Mouse (Mus musculus) kidney, embryonic 14.5 days (tissue): ENCODE data around the gene Uck1. TPM values are rescaled to one million over a fixed set of nuclear protein-coding genes. Genes with fewer than 3 reads are reported as not detected.

Source experiments
- ATAC-seq: fragments of 200-750 bp; cut with Nextera tagmentation; 2 replicates; pipeline ENCODE4 v1.8.0; 2017; ENCODE audit warnings: moderate number of reproducible peaks, mild to moderate bottlenecking, moderate TSS enrichment, moderate library complexity; ENCODE audit not compliant: low FRiP score, low TSS enrichment
- H3K27ac ChIP-seq: fragments of 300-500 bp; sonication (generic); 2 replicates; pipeline ENCODE4 v1.5.1; 2014; ENCODE audit warnings: low read depth, mild to moderate bottlenecking, low read length, moderate library complexity, mixed read lengths
- H3K27me3 ChIP-seq: fragments of 300-500 bp; sonication (generic); 2 replicates; pipeline ENCODE4 v1.6.1; 2014; ENCODE audit warnings: mild to moderate bottlenecking, low read length; ENCODE audit not compliant: control insufficient read depth, insufficient read depth
- H3K36me3 ChIP-seq: fragments of 300-500 bp; sonication (generic); 2 replicates; pipeline ENCODE4 v1.6.1; 2014; ENCODE audit warnings: low read length, mixed read lengths; ENCODE audit not compliant: control insufficient read depth, insufficient read depth
- H3K4me1 ChIP-seq: fragments of 300-500 bp; sonication (generic); 2 replicates; pipeline ENCODE4 v1.6.1; 2014; ENCODE audit warnings: low read length, mixed read lengths; ENCODE audit not compliant: control insufficient read depth, insufficient read depth
- H3K4me2 ChIP-seq: fragments of 300-500 bp; sonication (generic); replicated peaks from 2 replicates; pipeline ENCODE4 v1.6.1; 2014; ENCODE audit warnings: low read depth, mild to moderate bottlenecking, low read length
- H3K4me3 ChIP-seq: fragments of 300-500 bp; sonication (generic); 2 replicates; pipeline ENCODE4 v1.5.1; 2014; ENCODE audit warnings: mild to moderate bottlenecking, low read length
- H3K9ac ChIP-seq: fragments of 300-500 bp; sonication (generic); 2 replicates; pipeline ENCODE4 v1.6.1; 2014; ENCODE audit warnings: low read depth, mild to moderate bottlenecking, low read length, moderate library complexity
- H3K9me3 ChIP-seq: fragments of 300-500 bp; sonication (generic); 2 replicates; pipeline ENCODE4 v1.6.1; 2016; ENCODE audit warnings: low read length; ENCODE audit not compliant: control insufficient read depth
- WGBS: fragments of 180-500 bp; shearing (Covaris S2); extraction: QIAGEN DNeasy Blood & Tissue Kit; methylation state at CpG from one replicate; pipeline ENCODE4 v1.1.7; 2014; 5-methylcytosine and 5-hydroxymethylcytosine counted together
- polyA plus RNA-seq: library from polyadenylated mRNA; unstranded; fragments of >200 nt; fragmentation: Nextera tagmentation; extraction: Ambion mirVana; gene quantifications from 2 replicates; pipeline ENCODE4 v1.2.1, GENCODE M21; 2014

Uck1 gene
- polyA plus RNA-seq, 1 experiment from 2014 or later = 64.3 TPM

DNA sequence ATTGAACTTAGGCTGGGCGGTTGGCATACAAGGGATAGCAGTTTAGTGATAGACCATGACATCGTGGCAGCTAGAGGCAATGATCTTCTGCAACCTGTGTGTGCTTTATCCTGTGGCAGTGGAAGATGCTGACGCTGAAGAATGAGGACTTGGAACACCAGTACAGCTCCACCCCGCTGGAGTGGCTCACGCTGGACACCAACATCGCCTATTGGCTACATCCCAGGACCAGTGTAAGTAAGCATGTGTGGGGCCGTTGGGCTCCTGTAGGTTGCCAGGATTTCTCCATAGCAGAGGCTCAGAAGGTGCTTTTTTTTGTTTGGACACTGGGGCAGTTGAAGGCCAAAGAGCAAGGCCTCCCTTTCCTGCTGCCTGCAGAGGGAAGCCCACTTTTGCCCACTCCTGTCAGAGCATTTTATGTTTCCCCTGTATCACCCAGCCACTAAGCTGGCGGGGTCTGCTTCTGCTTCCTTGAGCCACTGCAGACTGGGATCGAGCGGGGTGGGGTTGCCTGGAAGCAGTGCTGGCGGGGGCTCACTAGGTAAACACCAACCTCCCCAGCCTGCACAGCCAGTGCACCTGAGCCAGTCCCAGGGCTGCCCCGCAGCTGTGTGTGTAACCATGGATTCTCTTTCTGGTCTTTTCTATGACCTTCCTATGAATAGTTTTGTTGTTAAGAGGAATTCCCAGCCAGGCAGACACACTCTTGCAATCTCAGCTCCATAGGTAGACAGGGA is 8.0 kb downstream of the Uck1 start:
- ATAC-seq = no peak
- H3K36me3 ChIP-seq = peaks cover 65% of the 10 kb centered on the region
- no peak overlapping the region for H3K27ac ChIP-seq
- no peaks in the 10 kb centered on the region for H3K27me3 ChIP-seq
- no peak overlapping the region for H3K9ac ChIP-seq
- H3K4me1 ChIP-seq = no peaks in the 10 kb centered on the region
- H3K4me3 ChIP-seq = no peak overlapping the region
- no peak overlapping the region for H3K4me2 ChIP-seq
- WGBS = 87% methylated on average over 12 of the region's 12 CpGs
- no peaks in the 10 kb centered on the region for H3K9me3 ChIP-seq

DNA sequence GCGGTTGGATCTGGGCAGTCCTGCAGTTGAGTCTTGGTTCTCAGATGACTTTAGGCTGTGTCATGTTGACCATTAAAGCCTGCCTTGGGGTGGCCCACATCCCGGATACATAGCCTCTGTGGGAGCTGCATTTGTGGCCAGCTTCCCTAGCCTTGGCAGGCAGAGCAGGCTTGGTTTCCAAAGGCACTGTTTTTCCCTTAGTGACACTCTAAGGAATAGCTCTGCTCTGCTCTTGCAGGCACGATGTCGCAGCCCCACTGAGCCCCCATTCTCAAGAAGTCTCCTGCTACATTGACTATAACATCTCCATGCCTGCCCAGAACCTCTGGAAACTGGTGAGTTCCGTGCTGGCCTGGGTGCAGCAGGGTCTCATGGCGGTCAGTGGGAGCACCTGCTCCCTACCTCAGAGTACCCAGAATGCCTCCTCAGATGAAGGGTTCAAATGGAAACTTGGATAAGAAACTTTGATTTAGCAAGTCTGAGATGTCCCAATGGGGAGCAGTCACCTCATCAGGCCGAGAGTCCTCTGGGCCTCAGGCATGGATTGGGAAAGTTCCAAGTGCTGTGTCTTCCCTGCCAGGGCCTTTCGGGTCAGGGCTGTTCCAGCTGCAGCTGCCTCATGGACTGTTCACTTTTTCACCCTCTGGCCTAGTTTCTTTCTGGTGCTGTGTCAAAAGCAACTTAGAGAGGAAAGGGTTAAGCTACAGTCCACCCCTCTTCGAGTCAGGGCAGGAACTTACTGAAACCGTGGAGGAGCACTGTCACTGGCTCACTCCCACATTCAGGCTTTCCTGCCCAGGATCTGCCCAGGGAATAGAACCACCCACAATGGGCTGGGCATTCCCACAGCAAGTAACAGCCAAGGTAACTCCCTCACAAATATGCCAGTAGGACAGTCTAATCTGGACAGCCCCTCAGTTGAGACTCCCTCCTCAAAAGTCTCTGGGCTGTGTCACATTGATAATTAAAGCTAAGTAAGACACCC is 11.3 kb downstream of the Uck1 start:
- Histone ChIP-seq H3K27me3 (no peaks in the 10 kb centered on the region), H3K4me3 (no peak overlapping the region), H3K4me1 (no peaks in the 10 kb centered on the region), H3K9me3 (no peaks in the 10 kb centered on the region), H3K27ac (no peak overlapping the region), H3K36me3 (peaks cover 59% of the 10 kb centered on the region), H3K4me2 (no peak overlapping the region), H3K9ac (no peak overlapping the region)
- ATAC-seq = no peak
- WGBS = 75% methylated on average over 10 of the region's 10 CpGs

DNA sequence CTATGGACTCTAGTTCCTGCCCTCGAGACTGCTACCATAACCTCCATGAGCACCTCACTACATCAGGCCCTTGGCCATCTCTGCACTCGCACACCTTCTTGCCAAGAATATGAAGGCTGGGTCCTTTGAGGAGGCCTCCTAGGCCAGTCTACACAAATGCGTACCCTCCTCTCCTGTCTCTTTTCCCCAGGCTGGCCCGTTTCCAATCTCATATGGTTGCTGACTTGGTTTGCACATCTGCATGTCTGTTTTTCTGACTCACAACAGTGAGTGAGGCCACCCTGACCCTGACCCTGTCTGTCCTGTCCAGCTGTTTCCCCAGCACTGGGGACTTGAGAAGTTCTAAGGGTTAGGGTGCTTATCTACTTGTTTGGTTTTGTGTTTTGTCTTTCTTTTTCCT is 13.2 kb downstream of the Uck1 start:
- no peaks in the 10 kb centered on the region for H3K27me3 ChIP-seq
- H3K4me2 ChIP-seq = no peak overlapping the region
- no peaks in the 10 kb centered on the region for H3K9me3 ChIP-seq
- H3K4me3 ChIP-seq = no peak overlapping the region
- H3K4me1 ChIP-seq = no peaks in the 10 kb centered on the region
- H3K9ac ChIP-seq = no peak overlapping the region
- 88% methylated on average over 4 of the region's 4 CpGs for WGBS
- H3K27ac ChIP-seq = no peak overlapping the region
- ATAC-seq = no peak
- H3K36me3 ChIP-seq = peaks cover 41% of the 10 kb centered on the region

DNA sequence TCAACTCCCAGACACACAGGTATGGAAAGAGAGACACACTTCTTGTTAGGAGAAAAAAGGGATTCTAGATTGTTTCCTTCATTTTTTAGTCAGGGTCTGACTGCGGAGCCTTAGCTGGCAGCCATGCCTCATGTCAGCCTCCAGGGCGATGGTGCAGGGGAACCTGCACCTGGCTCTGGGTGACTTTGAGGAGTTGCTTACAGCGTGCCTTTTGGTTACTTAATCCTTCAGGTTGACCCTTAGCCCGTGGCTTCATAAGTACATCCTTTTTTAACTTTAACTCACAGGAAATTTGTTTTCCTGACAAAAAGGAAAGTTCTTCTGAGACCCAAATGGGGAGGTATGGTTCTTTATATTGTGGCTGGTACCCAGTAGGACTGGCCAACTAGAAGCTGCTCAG is 17.0 kb downstream of the Uck1 start:
- ATAC-seq = no peak
- WGBS = 82% methylated on average over 4 of the region's 4 CpGs

DNA sequence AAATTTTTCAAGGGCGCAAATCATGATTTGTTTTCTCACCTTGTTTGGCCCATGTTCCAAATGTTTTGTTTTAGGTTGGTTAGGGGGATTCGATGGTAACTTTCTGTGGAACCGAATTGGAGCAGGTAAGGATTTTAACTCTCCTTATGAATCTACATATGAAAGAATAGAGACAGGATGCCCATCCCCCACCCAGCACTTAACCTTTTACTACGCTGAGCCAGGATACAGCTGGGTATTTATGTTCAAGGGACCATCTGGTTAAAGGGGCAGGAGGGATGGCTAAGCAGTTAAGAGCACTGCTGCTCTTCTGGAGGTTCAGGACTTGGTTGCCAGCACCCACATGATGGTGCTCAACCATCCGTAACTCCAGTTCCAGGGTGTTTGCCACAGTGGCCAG is 19.4 kb downstream of the Uck1 start:
- Histone ChIP-seq H3K27ac (no peak overlapping the region), H3K4me1 (peaks cover 5% of the 10 kb centered on the region; the same call in 1 of the 2 replicates), H3K9me3 (no peaks in the 10 kb centered on the region), H3K4me2 (no peak overlapping the region), H3K36me3 (peaks cover 8% of the 10 kb centered on the region), H3K27me3 (no peaks in the 10 kb centered on the region), H3K4me3 (no peak overlapping the region), H3K9ac (no peak overlapping the region)
- WGBS = 77% methylated on average over 5 of the region's 5 CpGs
- ATAC-seq = no peak

More for the DNA sequence above, 17.0 kb downstream of the Uck1 start:
- Histone ChIP-seq H3K27ac (no peak overlapping the region), H3K36me3 (peaks cover 19% of the 10 kb centered on the region), H3K4me1 (no peaks in the 10 kb centered on the region), H3K27me3 (no peaks in the 10 kb centered on the region), H3K4me2 (no peak overlapping the region), H3K9ac (no peak overlapping the region), H3K9me3 (no peaks in the 10 kb centered on the region), H3K4me3 (no peak overlapping the region)

DNA sequence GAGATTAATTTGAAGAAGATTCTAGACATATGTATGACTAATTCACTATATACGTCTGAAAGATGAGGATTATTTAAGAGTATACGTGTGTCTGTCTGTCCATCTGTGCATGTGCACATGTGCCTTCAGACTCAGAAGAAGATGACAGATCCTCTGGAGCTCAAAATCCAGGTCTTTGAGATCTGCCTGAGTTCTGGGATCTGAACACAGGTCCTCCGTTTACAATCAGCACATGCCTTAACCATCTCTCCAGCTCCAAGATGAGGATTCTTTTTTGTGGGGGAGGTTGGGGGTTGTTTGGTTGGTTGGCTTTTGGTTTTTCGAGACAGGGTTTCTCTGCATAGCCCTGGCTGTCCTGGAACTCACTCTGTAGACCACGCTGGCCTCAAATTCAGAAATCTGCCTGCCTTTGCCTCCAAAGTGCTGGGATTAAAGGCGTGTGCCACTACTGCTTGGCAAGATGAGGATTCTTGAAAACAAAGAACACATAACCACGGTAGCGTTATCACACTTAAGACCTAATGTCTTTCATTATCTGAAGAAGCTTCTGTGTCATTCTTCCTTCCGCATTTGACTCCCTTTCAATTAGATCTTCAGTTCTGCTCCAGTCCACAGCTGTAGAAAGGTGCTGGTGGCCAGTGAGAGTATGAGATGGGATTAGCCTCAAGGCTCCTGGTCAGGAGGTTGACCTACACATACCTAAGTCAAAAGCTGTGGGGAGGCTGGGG is 21.1 kb downstream of the Uck1 start:
- Histone ChIP-seq H3K9ac (no peak overlapping the region), H3K4me2 (no peak overlapping the region), H3K27ac (no peak overlapping the region), H3K36me3 (peaks cover 6% of the 10 kb centered on the region), H3K27me3 (no peaks in the 10 kb centered on the region), H3K4me1 (peaks cover 13% of the 10 kb centered on the region), H3K9me3 (no peaks in the 10 kb centered on the region), H3K4me3 (no peak overlapping the region)
- ATAC-seq = no peak
- WGBS = 91% methylated on average over 9 of the region's 9 CpGs

DNA sequence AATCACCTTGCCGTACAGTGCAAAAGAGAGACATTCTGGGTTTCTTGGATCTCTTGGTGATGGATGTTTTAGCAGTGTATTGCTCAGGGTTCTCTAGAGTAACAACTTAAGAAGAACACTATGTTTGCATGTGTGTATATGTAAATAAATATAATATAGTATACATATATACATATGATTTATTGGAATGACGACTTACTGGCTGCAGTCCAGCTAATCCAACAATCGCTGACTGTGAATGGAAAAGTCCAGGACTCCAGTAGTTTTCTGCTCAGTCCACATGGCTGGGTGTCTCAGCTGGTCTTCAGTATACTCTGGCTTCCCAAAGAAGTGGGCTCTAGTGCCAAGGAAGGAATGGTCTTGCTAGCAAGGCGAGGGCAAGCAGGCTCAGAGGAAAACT is 22.4 kb downstream of the Uck1 start:
- H3K4me3 ChIP-seq = peak overlapping the region; percentile 78
- peaks cover 13% of the 10 kb centered on the region for H3K4me1 ChIP-seq
- ATAC-seq = no peak
- H3K36me3 ChIP-seq = peaks cover 19% of the 10 kb centered on the region
- H3K4me2 ChIP-seq = peak overlapping the region; percentile 84
- no peak overlapping the region; the same call in 1 of the 2 replicates for H3K27ac ChIP-seq
- WGBS = 34% methylated on average over 4 of the region's 4 CpGs
- no peaks in the 10 kb centered on the region for H3K27me3 ChIP-seq
- H3K9ac ChIP-seq = peak overlapping the region; percentile 77; the same call in 1 of the 2 replicates
- no peaks in the 10 kb centered on the region for H3K9me3 ChIP-seq

DNA sequence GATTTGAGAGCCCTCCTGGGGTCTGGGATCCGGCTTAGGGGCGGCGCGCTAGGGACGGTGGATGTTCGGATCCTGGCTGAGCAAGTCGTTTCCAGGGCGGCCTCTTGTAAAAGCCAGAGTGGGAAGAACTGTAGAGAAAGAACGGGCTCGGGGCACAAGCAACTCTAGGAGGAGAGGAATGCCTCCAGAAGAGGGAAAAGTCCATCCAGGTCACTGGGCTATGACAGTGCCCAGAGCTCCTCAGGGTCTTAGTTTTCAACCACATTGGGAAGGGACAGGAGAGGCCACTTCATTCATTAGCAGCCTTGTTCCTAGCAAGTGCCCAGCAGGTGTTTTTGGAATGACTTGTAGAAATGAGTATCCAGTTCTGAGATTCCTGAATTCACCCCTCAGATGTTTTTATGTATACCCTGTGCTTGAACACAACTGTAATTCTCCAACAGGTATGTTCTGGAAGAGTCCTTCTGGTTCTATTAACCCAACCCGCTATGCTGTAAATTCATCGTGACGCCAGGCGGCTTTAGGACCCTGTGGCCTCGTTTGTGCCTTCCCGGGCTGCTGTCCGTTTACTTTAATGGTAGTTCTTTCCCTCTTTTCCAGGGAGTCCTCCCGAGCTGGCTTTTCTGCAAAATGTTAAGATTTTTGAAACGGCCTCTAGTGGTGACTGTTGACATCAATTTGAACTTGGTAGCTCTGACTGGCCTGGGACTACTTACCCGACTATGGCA is 23.0 kb downstream of the Uck1 start:
- WGBS = 0% methylated on average over 20 of the region's 20 CpGs
- Histone ChIP-seq H3K4me3 (peak overlapping the region; percentile 78), H3K9me3 (no peaks in the 10 kb centered on the region), H3K4me2 (peak overlapping the region; percentile 84), H3K27ac (peak overlapping the region; percentile 91), H3K36me3 (peaks cover 26% of the 10 kb centered on the region), H3K4me1 (peaks cover 13% of the 10 kb centered on the region), H3K27me3 (no peaks in the 10 kb centered on the region), H3K9ac (peak overlapping the region; percentile 77)
- ATAC-seq = peak; percentile 30
